Mouse (Mus musculus) layer of hippocampus, adult 2 months (tissue): ENCODE results near the gene Slc5a11. TPM values are rescaled to one million over a fixed set of nuclear protein-coding genes. Genes with fewer than 3 reads are reported as not detected.

Experiments used
- DNase-seq, 2 experiments: peaks; one replicate each; pipeline ENCODE4 v3.0.0; 2022; ENCODE audit warnings: low spot score in 2 of 2
- H3K27ac ChIP-seq: fragments of 200-600 bp; 2 replicates; pipeline ENCODE4 v1.8.1; 2022
- H3K4me3 ChIP-seq: fragments of 200-600 bp; 2 replicates; pipeline ENCODE4 v1.8.1; 2022; ENCODE audit warnings: mild to moderate bottlenecking
- CTCF ChIP-seq: fragments of 200-600 bp; conservative IDR thresholded peaks from 2 replicates; pipeline ENCODE4 v1.8.1; 2022; ENCODE audit warnings: antibody characterized with exemption, mild to moderate bottlenecking, moderate library complexity
- total RNA-seq, 2 experiments: library from RNA; stranded (reverse); gene quantifications; 2 replicates each; pipeline ENCODE4 v1.2.3; 2021

Gene Slc5a11
- total RNA-seq, 2 experiments from 2014 or later: 0.59 to 1.5 TPM

GRCm38 (mm10) chr7:123196432-123196831 is 18.1 kb upstream of the Slc5a11 start:
- no peak for TF ChIP-seq CTCF
- no peak overlapping the region for H3K4me3 ChIP-seq
- DNase-seq: no peak
- no peak overlapping the region for H3K27ac ChIP-seq

- H3K27ac ChIP-seq: no peak overlapping the region
- DNase-seq: no peak
- H3K4me3 ChIP-seq: no peak overlapping the region
- TF ChIP-seq CTCF: no peak
Observed at GRCm38 (mm10) chr7:123198695-123199094, 15.9 kb upstream of the Slc5a11 start.

GRCm38 (mm10) chr7:123199151-123199550 is 15.4 kb upstream of the Slc5a11 start:
- no peak for DNase-seq
- no peak for TF ChIP-seq CTCF
- H3K27ac ChIP-seq: no peak overlapping the region
- no peak overlapping the region for H3K4me3 ChIP-seq

GRCm38 (mm10) chr7:123199656-123200206 is 14.8 kb upstream of the Slc5a11 start:
- no peak for DNase-seq
- no peak overlapping the region for H3K27ac ChIP-seq
- H3K4me3 ChIP-seq: no peak overlapping the region
- TF ChIP-seq CTCF: no peak

- TF ChIP-seq CTCF: no peak
- Histone ChIP-seq H3K4me3 (no peak overlapping the region), H3K27ac (no peak overlapping the region)
Observed at GRCm38 (mm10) chr7:123200722-123201121, 13.9 kb upstream of the Slc5a11 start.

GRCm38 (mm10) chr7:123205261-123205660 is 9.3 kb upstream of the Slc5a11 start:
- Histone ChIP-seq H3K27ac (no peak overlapping the region), H3K4me3 (no peak overlapping the region)
- TF ChIP-seq CTCF: peak; percentile 86
- DNase-seq: peak; percentile 55 to 73

More at GRCm38 (mm10) chr7:123200722-123201121, 13.9 kb upstream of the Slc5a11 start:
- DNase-seq: no peak

GRCm38 (mm10) chr7:123207561-123207960 is 7.0 kb upstream of the Slc5a11 start:
- no peak overlapping the region for H3K27ac ChIP-seq
- no peak overlapping the region for H3K4me3 ChIP-seq
- DNase-seq: no peak
- TF ChIP-seq CTCF: no peak

- no peak for TF ChIP-seq CTCF
- Histone ChIP-seq H3K4me3 (no peak overlapping the region), H3K27ac (no peak overlapping the region)
- no peak for DNase-seq
Observed at GRCm38 (mm10) chr7:123209864-123210263, 4.7 kb upstream of the Slc5a11 start.

GRCm38 (mm10) chr7:123211461-123211860 is 3.1 kb upstream of the Slc5a11 start:
- no peak for TF ChIP-seq CTCF
- H3K4me3 ChIP-seq: no peak overlapping the region
- no peak for DNase-seq
- H3K27ac ChIP-seq: no peak overlapping the region

GRCm38 (mm10) chr7:123212316-123212715 is 2.3 kb upstream of the Slc5a11 start:
- Histone ChIP-seq H3K4me3 (no peak overlapping the region), H3K27ac (no peak overlapping the region)
- no peak for DNase-seq
- TF ChIP-seq CTCF: no peak

GRCm38 (mm10) chr7:123215138-123215537 is 558 bp downstream of the Slc5a11 start:
- Histone ChIP-seq H3K4me3 (no peak overlapping the region), H3K27ac (no peak overlapping the region)
- no peak for DNase-seq
- TF ChIP-seq CTCF: no peak

- Histone ChIP-seq H3K27ac (peak overlapping the region; percentile 85), H3K4me3 (no peak overlapping the region)
- DNase-seq: no peak
- TF ChIP-seq CTCF: no peak
Observed at GRCm38 (mm10) chr7:123217448-123218354, 3.1 kb downstream of the Slc5a11 start.

GRCm38 (mm10) chr7:123218620-123219019 is 4.0 kb downstream of the Slc5a11 start:
- TF ChIP-seq CTCF: peak; percentile 23; the same call in 1 of the 2 replicates
- no peak overlapping the region for H3K4me3 ChIP-seq
- DNase-seq: peak; percentile 23 to 48
- H3K27ac ChIP-seq: peak overlapping the region; percentile 85
